Mouse (Mus musculus): ENCODE results near the gene Dlx4.

Dlx4 gene

GRCm38 (mm10) chr11:95102161-95102904 lies 43.7 kb downstream of the Dlx4 start:
- no peak for DNase-seq (ENCODE audit: low read depth)

- DNase-seq (ENCODE audit: low read depth) = no peak
These were observed 44.8 kb downstream of the Dlx4 start for GRCm38 (mm10) chr11:95101071-95101788.

GRCm38 (mm10) chr11:95100393-95100792 lies 45.7 kb downstream of the Dlx4 start:
- DNase-seq (ENCODE audit: low read depth) = no peak

GRCm38 (mm10) chr11:95098346-95099095 lies 47.5 kb downstream of the Dlx4 start:
- DNase-seq (ENCODE audit: low read depth) = no peak

DNA sequence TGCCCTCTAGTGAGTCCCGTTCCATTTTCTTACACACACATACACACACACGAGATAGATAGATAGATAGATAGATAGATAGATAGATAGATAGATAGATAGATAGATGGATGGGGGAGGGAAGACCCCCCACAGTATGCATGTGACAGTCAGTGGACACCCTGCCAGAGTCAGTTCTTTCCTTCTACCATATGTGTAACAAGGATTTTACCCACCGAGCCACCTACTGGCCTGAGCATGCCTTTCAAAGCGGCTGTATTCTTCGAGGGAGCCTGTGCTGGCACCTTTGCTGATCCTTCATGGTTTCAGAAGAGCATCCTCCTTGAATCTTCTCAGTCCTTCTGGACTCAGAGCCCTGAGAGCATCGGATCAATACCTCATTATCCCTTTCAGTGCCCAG lies 48.2 kb downstream of the Dlx4 start:
- no peak for DNase-seq (ENCODE audit: low read depth)

DNA sequence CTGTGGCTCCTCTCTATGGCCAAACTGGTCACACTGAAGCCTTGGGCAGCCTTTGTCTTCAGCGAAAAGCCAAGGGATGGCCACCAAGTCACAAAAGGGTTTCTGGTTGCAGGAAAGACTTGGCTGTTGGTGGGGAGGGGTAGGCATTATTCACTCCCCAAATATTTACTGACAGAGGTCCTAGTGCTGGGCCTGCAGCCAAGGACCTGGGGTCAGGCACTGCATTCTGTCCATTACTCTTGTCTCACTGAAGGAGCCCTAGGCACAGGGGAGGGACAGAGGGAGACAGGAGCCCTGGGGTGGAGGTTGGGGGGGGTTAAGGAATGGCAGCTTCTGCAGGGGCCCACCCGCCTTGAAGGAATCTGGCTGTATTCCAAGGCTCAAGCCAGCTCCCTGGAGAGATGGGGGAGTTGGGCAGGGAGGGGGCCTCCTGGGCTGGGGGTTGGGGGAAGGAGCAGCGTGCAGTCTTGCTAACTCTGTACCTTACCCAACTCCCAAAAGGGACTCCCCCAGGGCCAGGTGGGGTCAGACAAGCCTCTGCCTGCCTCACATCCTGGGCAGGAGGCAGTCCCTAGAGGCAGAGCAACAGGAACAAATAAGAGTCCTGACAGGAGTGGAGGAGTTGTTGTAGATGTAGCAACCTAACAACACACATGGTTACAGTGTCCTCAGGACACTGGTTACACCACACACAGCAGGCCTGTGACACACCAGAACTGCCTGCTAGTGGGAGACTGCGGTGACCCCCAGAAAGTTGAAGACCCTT lies 49.3 kb downstream of the Dlx4 start:
- DNase-seq (ENCODE audit: low read depth) = no peak

GRCm38 (mm10) chr11:95095596-95095995 lies 50.5 kb downstream of the Dlx4 start:
- DNase-seq (ENCODE audit: low read depth) = no peak

DNA sequence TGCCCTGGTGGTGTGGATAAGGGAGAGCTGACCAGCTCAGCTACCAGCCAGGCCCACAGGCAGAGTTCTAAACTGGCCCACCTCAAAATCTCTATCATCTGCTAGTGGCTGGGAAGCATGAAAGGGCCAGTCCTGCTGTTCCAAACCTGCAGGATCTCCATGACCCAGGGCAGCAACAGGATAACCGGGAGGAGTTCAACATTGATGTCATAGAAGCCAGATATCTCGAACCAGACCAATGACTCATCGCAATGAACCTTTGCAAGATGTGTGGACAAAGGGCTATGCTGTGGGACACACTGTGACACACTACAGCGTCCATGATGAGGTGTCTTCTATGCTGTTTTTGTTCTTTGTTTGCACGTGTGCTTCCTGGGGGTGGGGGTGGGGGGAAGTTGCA lies 53.0 kb downstream of the Dlx4 start:
- no peak for DNase-seq (ENCODE audit: low read depth)
